Mouse (Mus musculus) c-Kit-negative CD71-positive TER-119-positive erythroid progenitor cells, embryonic 14.5 days (primary cell): Measurements from ENCODE around the gene Rmnd1.

Source experiments
- DNase-seq: peaks from one replicate; pipeline ENCODE4 v3.0.0-alpha.2; 2013; ENCODE audit warnings: low read depth, low spot score

Rmnd1 gene

DNA sequence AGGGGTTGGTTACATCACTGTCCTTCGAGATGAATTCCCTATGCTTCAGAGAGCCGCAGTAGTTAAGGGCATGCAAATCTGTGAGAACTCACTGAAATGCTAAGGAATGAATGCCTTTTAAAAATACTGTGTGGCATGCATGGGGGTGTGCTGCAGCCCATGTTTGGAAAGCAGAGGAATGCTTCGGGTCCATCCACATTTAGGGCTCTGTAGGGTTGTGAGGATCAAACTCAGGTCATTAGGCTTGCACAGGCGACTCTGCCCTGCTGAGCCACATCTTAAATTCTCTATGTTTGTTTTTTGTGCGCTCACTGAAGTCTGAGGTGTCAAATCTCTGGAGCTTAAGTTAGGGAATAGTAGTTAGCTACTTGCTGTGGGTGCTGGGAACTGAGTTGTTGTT, 41.1 kb downstream of the Rmnd1 start:
- DNase-seq, result no peak

GRCm38 (mm10) chr10:4390550-4390949, 41.6 kb downstream of the Rmnd1 start:
- no peak for DNase-seq

DNA sequence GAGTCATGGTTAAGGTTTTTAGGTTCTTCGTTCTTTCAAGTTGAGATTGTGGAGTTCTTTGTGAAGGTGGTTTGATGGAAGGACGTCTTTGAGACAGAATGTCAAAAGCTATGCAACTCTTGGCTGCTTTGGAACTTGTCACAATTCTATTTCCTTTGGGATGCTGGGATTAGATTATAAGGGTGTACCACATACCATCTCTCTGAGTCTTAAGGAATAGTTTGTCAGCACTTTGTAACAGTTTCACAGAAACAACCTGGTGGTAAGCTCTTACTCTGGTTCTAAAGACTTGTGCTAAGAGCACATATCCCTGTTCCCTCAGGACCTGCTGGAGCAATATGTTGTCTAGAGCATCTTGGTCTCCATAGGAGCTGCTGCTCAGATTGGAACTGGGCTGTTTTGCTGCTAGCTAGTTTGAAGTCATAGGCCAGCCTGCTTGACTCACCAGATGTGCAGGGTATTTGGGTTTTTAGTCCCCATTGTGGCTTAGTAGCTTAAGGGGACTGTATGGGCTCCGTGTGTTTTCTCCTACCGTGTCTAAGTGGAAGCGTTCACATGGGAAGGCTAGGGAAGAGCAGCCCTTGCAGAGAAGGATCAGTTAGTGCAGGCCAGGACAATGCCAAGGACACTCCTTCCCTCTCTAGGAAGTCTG, 42.6 kb downstream of the Rmnd1 start:
- DNase-seq, result no peak

DNA sequence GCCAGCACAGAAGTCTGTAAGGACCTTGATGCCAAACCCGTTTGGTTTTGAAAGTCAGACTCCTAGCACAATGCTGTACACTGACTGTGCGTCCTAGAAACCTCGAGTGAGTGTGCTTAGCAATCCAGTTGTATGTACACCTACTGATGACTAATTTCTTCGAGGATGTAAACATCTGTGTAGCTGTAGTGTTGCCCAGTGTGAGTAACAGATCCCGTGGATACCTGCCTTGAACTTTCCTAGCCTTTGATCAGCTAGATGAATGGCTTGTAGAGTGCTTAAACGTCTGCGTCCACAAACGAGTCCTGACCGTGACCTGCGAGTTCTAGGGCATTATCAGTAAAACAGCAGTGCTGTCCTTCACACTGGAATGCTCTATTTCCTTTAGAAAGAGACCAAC, 43.2 kb downstream of the Rmnd1 start:
- no peak for DNase-seq

DNA sequence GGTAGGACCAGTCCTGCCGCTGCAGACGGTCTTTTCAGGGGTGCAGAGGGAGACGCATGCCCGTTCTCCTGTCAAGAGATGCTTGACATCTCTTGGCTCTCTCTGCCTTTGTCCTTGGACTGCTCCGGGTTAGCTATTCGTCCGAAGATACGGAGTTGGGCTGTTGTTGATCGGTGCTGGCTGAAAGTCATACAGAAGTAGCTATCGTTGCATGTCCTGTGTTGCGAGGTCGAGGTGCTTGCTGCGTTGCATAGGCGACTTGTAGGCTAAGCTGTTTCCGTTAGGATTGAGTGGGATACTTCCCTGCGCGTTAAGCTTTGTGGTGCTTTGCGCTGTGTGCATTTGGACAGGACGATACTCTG, 43.8 kb downstream of the Rmnd1 start:
- DNase-seq, result no peak

- DNase-seq, result peak; percentile 44
Measured at GRCm38 (mm10) chr10:4387701-4388383, 44.3 kb downstream of the Rmnd1 start, which contains the start of gene Zbtb2. Gene Zbtb2 (minus strand): TSS chr10:4388108.

DNA sequence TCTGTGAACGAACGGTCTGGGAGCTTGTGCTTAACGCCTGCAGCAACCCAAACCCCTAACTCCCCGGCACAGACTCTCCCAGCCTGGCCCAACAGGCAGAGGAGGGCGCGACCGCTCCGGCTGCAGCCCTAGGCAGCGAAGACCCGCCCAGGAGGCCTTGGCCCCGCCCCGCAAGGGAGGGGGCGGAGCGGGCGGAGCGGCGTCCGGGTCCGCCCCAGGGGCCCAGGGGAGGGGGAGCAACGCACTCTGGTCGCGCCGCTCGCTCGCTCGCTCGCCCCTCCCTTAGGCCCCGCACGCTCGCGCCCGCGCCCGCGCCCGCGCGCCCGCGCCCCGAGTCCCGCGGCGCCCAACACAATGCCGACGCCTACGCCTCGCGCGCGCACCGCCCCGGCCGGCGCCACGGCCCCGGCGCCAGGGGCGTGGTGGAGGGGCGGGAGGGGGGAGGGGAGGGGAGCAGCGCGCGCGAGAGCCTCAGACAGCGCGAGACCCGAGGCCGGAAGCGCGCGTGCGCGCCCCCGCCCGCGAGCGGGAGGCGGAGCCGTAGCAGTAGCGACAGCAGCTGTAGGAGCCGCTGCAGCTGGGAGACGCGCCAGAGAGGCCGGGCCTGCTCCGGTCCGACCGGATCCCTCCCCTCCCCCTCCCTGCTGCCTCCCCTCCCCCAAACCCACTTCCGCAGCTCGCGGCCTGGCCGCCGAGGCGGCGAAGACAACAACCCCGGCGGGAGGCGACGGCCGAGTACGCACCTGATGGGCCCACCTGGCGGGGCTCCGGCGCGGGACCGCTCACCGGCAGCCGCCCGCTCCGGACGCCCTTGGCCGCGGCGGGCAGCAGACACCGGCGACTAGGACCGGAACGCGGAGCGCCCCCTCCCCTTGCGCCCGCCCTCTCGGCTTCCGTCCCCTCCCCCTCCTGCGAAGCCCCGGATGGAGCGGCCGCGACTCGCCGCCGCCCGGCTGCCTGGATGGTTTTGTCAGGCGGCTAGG, 45.3 kb downstream of the Rmnd1 start:
- peak; percentile 90 for DNase-seq

DNA sequence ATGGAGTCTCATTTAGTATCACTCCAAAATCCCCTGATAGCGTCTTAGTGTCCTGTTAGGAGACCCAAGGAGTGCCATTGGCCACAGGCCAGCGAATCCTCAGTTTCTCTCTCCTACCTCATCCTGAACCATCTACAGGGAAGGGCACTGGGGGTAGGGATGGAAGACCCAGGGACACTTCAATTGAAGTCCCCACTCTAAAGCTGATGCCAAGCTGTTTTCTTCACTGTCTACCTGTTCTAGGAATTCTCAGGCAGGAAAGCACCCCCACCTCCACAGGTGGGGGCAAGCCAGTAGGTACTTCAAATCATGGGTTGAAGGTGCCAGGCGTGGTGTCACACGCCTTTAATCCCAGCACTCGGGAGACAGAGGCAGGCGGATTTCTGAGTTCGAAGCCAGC, 47.9 kb downstream of the Rmnd1 start:
- no peak for DNase-seq

DNA sequence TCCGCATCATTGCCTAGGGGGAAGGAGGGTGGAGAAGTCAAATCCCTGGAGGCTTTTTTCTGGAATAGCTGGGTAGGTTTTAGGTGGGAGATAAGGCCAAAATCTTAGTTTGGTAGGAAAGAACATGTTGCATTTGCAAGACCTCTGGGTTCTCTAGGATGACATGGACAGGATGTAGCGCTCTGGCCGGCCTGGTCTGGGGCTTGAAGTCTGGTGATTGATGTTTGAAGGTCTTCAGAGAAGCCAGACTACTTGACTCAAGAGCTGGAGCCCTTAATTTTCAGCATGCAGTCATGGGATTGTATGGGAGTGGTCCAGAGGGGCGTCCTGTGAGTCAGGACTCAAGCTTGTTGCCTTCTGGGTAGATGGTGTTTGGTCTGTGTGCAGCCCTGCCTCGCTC, 51.4 kb downstream of the Rmnd1 start:
- no peak for DNase-seq

- DNase-seq, result no peak
Measured at GRCm38 (mm10) chr10:4376931-4377330, 55.3 kb downstream of the Rmnd1 start.

GRCm38 (mm10) chr10:4376461-4376860, 55.7 kb downstream of the Rmnd1 start:
- DNase-seq, result no peak

DNA sequence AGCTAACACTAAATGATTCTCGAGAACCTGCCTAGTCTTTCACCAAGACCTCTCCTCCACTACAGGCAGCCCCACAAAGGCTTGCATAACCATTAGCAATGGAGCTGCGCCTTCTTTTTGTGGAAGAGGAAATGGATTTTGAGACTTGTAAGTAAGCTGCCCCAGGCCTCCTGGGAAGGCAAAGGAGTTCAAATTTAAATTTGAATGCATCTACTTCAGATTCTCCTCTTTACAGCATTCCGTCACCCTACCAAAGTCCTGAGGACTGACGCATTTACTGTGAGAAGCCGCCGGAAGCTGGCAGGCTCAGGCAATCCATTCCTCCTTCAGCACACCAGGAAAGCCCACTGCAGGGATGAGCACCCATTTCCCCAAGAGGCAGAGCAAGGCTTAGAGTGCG, 56.9 kb downstream of the Rmnd1 start:
- DNase-seq, result no peak

GRCm38 (mm10) chr10:4374734-4375133, 57.5 kb downstream of the Rmnd1 start:
- no peak for DNase-seq

DNA sequence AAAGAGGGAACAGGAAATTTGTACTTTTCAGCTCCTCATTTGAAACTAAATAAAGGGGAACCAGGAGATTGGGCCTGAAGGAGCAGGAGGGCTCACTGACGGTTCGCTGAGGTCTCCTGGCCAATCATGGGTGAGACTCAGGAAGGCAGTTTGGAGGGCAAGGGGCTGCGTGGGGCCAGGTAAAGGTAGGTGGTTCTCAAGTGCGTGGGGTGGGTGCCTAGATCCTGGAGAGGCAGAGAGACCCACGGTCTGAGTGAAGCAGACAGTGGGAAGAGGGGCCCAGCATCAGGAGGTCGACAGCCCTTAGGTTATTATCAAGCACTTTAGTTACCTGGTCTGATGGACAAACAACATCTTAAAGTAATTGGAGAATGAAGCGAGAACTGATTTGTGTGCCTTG, 57.9 kb downstream of the Rmnd1 start:
- no peak for DNase-seq

DNA sequence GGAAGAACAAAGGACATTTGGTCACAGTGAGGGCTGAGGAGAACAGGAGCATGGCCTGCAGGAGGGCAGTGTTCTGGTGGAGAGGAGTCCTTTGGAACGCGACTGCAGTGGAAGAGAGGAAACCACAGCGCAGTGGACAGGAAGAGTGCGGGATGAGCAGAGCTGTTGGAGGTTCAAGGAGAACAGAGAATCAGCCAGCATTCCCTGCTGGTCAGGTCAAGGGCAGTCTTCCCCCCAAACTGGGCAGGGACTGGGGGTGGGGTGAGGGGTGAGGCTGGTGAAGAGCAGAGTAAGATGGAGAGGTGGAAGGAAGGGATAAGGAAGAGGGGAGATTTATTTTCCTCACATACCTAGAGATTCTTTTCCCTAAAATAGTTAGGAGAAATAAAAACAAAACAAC, 58.6 kb downstream of the Rmnd1 start:
- DNase-seq, result no peak

DNA sequence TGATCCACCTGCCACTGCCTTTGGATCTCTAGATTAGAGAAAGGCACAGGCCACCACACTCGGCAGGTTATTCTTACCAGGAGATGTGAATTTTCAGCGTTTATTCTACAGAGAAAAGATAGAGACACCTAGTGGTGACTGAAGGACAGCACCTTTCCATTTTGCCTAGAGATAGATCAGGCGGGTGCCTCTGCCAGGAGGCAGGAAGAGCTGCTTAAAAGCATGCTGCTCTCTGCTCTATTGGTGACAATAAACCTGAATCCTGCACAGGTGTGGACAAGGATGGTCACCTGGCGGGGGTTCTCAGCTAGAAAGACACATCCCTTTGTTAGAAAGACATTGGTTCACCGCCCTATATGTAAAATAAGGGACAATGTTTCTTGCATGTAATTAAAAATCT, 60.2 kb downstream of the Rmnd1 start:
- no peak for DNase-seq

GRCm38 (mm10) chr10:4370105-4370504, 62.1 kb downstream of the Rmnd1 start:
- DNase-seq, result no peak

DNA sequence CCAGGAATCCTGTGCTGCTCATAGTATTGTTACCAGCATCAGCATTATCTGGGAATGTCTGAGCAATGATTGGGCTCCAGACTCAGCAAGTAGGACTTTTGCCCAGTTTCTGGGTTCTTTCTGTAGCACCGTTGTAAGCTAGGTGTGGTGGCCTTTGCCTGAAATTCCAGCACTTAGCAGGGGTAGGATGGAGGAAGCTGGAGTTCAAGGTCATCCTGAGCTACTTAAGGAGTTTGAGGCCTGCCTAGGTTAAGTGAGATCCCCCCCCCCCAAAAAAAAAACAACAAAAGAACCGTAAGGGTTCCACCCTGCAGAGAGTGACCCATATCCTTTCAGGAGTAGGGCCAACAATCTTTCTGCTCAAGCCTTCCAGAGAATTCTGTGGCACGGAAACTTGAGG, 67.6 kb downstream of the Rmnd1 start:
- no peak for DNase-seq

DNA sequence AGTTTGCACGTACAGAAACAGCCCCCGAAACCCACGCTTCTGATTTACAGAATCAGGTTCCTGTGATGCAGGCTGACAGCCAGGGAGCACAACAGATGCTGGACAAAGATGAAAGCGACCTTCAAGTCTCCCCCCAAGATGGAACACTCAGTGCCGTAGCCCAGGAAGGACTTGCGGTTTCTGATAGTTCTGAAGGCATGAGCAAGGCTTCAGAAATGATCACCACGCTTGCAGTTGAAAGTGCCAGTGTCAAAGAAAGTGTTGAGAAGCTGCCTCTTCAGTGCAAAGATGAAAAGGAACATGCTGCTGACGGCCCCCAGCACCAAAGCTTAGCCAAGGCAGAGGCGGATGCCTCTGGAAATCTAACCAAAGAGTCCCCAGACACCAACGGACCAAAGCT, 74.8 kb downstream of the Rmnd1 start:
- DNase-seq, result no peak

- DNase-seq, result no peak
Measured at GRCm38 (mm10) chr10:4356640-4357039, 75.5 kb downstream of the Rmnd1 start.

DNA sequence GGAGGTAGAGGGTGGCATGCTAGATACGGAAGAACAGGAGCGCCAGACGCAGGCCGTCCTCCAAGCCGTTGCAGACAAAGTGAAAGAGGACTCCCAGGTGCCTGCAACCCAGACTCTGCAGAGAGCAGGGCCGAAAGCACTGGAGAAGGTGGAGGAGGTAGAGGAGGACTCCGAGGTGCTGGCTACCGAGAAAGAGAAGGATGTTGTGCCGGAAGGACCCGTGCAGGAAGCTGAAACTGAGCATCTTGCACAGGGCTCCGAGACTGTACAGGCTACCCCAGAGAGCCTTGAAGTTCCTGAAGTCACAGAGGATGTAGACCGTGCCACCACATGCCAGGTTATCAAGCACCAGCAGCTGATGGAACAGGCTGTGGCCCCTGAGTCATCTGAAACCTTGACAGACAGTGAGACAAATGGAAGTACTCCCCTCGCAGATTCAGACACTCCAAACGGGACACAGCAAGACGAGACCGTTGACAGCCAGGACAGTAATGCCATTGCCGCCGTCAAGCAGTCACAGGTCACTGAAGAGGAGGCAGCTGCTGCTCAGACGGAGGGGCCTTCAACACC, 76.2 kb downstream of the Rmnd1 start:
- DNase-seq, result no peak
